Mouse (Mus musculus): ENCODE data around the gene Nrxn3.

The Nrxn3 gene

GRCm38 (mm10) chr12:89198764-89199525 is 476.3 kb downstream of the Nrxn3 start:
- peak; percentile 36 for DNase-seq

GRCm38 (mm10) chr12:89211608-89212007 is 488.9 kb downstream of the Nrxn3 start:
- peak; percentile 6 for DNase-seq

- DNase-seq: peak; percentile 16
These were observed 517.1 kb downstream of the Nrxn3 start for GRCm38 (mm10) chr12:89239826-89240225.

DNA sequence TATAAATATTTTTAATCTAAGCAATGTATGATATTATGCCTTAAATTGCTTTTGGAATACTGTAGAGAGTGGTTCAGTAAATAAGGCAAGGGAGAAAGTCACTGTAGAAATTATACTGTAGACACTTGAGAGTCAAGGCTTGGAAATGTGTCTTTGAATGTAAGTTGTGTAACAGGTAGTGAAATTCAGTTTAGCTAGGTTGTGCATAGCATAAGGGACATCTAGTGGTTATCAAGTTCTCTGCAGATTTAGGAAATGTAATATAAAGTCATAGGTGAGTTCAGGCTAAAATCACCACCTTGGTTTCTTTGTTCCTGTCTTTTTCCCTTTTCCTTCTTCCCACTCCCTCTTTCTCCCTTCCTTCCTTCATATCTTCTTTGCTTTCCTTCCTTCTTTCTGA is 518.9 kb downstream of the Nrxn3 start:
- no peak for DNase-seq

GRCm38 (mm10) chr12:89242476-89242875 is 519.8 kb downstream of the Nrxn3 start:
- DNase-seq: peak; percentile 37

GRCm38 (mm10) chr12:89255275-89255892 is 532.7 kb downstream of the Nrxn3 start:
- peak; percentile 26 for DNase-seq

GRCm38 (mm10) chr12:89258879-89259278 is 536.2 kb downstream of the Nrxn3 start:
- DNase-seq: no peak

DNA sequence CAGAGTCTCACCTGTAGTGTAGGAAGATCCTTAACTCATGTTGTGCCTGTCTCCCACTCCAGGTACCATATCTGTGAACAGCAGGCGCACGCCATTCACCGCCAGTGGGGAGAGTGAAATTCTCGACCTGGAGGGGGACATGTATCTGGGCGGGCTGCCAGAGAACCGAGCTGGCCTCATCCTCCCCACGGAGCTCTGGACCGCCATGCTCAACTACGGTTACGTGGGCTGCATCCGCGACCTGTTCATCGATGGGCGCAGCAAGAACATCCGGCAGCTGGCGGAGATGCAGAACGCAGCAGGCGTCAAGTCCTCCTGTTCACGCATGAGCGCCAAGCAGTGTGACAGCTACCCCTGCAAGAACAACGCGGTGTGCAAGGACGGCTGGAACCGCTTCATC is 537.4 kb downstream of the Nrxn3 start:
- DNase-seq: no peak

DNA sequence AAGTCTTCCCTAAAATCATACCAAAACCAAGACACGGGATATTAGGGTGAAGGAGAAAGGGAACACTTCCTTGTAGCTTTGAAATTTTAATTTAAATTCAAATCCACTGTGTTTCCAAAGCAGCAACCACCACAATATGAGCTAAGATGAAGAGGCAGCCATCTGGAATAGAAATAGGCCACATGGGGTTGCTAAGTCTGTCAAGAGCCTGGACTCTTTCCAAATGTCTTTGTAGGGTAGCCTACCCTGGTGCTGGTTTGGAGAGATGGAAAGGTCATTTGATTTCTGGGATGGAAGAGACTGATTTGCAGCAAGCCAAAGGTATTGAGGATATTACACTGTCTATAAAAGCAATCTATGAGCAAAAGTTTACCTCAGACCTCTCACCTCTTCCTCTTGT is 539.6 kb downstream of the Nrxn3 start:
- DNase-seq: no peak

GRCm38 (mm10) chr12:89282362-89283343 is 560.0 kb downstream of the Nrxn3 start:
- DNase-seq: peak; percentile 86

DNA sequence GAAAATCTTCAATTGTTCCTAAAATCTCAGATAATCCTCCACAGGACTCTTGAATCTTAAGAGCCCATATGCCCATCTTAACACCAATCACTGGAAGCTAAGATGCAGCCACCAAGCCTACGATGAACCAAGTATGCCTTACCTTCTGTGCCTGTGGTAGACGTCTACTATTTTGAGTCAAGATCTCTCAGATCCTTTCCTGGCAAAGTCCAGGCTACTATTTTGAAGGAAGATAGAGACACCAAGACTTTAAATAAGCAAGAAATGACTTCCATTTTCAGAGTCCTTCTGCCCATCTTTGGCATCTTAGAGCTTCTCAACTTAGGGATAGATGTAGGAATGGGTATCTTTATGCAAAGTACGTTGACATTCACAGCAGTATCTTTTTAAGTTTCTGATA is 561.7 kb downstream of the Nrxn3 start:
- no peak for DNase-seq

DNA sequence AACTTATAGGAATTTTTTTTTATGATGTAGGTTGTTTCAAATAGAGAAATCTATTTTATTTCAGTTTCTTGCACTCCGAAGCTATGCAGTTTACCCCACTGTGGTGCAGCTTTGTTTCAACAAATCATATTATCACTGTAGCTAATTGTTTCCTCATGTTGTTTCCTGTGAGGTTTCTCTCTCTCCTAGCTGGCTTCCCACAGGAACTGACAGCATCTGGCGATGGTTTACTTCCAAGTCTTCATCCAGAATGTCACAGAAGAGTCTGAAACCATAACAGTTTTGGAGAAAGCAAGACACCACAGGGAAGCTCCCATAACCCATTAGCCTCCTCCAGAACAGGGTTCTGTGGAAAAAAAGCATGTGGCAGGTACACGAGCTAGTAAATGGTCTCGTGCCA is 564.4 kb downstream of the Nrxn3 start:
- DNase-seq: no peak

- DNase-seq: no peak
These were observed 567.1 kb downstream of the Nrxn3 start for GRCm38 (mm10) chr12:89289589-89290274.

GRCm38 (mm10) chr12:89290736-89291574 is 568.3 kb downstream of the Nrxn3 start:
- DNase-seq: peak; percentile 27

DNA sequence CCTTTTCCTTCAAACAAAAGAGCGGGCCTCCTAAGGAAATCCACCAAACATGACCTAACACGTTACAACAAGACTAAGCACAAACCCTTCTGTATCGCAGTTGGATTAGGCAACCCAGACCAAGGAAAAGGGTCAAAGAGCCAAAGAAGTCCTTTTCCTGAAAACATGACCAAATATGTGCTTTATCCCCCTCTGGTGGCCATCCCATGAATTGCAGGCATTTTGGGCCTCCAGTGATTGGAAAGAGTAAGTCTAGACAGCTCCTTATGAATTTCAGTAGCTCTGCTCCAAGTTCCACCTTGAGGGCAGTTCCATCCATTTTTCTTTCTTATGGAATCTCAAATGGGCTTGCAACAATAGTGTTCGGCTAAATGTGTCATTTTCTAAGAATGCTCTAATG is 579.3 kb downstream of the Nrxn3 start:
- DNase-seq: peak; percentile 85

DNA sequence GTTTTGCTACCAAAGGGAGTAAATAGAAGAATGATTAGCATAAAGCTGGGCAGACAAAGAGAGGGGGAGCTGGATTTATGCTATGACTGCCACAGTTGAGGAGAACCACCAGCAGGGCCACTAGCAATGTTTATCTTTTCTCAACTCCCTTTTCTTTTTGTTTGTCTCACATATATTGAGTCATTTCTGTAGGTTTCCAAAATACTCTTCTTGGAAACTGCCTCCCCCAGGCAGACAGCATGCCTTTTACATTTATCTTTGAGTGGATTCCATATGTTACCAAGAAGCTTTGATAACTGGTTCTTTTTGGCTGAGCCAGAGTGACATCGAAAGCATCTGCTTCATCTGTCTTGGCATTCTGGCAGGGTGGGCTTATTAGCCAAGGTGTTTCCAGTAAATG is 587.5 kb downstream of the Nrxn3 start:
- no peak for DNase-seq

GRCm38 (mm10) chr12:89312586-89312985 is 589.9 kb downstream of the Nrxn3 start:
- peak; percentile 44 for DNase-seq

- peak; percentile 33 for DNase-seq
These were observed 603.3 kb downstream of the Nrxn3 start for GRCm38 (mm10) chr12:89325864-89326560.

- no peak for DNase-seq
These were observed 609.0 kb downstream of the Nrxn3 start for GRCm38 (mm10) chr12:89331474-89332263.

GRCm38 (mm10) chr12:89333486-89333885 is 610.8 kb downstream of the Nrxn3 start:
- no peak for DNase-seq
